ENCODE assay signal across 10 mouse cellular contexts in the genomic region with DNA sequence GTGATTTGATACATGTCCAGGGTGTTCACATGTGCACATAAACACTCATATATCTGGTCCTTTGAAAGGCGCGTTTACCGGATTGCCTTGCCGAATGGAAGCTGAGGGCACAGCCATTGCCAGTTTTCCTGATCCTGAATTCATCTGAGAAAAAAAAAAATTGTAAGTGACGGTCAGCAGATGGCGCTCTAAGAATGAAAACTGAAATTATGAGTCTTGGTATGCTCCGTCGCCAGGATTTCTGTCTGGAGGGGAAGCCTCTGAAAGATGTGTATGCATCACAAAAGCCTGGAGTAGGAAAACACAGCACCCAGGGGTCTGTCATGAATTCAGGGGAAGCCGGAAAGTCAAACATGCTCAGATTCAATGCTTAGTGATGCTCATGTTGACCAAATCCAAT.
DNase-seq lines count a peak whose midpoint lies in the region; ATAC-seq and TF ChIP-seq lines count a peak whose summit lies in the region.
"Had no signal": no experiment of that assay in that cellular context is flagged by ENCODE, and none has a peak within 500 bp of the region (broad histone marks: within the 10 kb centered on the region; RNA-seq: fewer than 3 reads in every experiment).

No protein-coding gene starts in this region.

- no peak for TF ChIP-seq POLR2A in thymus, adult 2 months (IDR thresholded peaks at IDR 0.05; ENCODE audit: control insufficient read depth, extremely low read depth, insufficient read depth, low read length, poor library complexity)

- 24% methylated on average over 9 of the region's 9 CpGs for WGBS in forebrain, embryonic 10.5 days
- 20% methylated on average over 9 of the region's 9 CpGs for WGBS in forebrain, embryonic 12.5 days
- 12% methylated on average over 9 of the region's 9 CpGs for WGBS in thymus, adult 2 months
- WGBS in midbrain, embryonic 10.5 days = 20% methylated on average over 9 of the region's 9 CpGs

- no peak for ATAC-seq in forebrain, embryonic 12.5 days (ENCODE audit: low FRiP score)

- H3K27me3 ChIP-seq in forebrain, embryonic 10.5 days (ENCODE audit: poor library complexity, severe bottlenecking) = no peaks in the 10 kb centered on the region
- peaks cover 10% of the 10 kb centered on the region; the same call in 1 of the 2 replicates for H3K27me3 ChIP-seq in forebrain, embryonic 12.5 days
- no peaks in the 10 kb centered on the region for H3K27me3 ChIP-seq in thymus, adult 2 months (ENCODE audit: control insufficient read depth, insufficient read depth, low read length)
- H3K27me3 ChIP-seq in midbrain, embryonic 10.5 days (ENCODE audit: low read depth, poor library complexity, severe bottlenecking) = no peaks in the 10 kb centered on the region

- H3K9ac ChIP-seq in forebrain, embryonic 12.5 days = no peak overlapping the region

- no peaks in the 10 kb centered on the region for H3K36me3 ChIP-seq in forebrain, embryonic 10.5 days (replicated peaks)
- H3K36me3 ChIP-seq in forebrain, embryonic 12.5 days (replicated peaks) = no peaks in the 10 kb centered on the region
- no peaks in the 10 kb centered on the region for H3K36me3 ChIP-seq in thymus, adult 2 months (ENCODE audit: control insufficient read depth, insufficient read depth, low read length)
- no peaks in the 10 kb centered on the region for H3K36me3 ChIP-seq in midbrain, embryonic 10.5 days
- H3K36me3 ChIP-seq: G1E had no signal

- DNase-seq in forebrain, embryonic 10.5 days (ENCODE audit: extremely low spot score, low spot score) = peak; percentile 38
- DNase-seq in thymus, adult 2 months = peak; percentile 22
- DNase-seq in thymus, adult 18-20 months = no peak
- peak; percentile 57 for DNase-seq in embryo, embryonic 9.5 days (ENCODE audit: extremely low spot score)
- DNase-seq in layer of hippocampus, adult 2 months (ENCODE audit: low spot score in 2 of 2) = peak; percentile 58 to 65
- DNase-seq in midbrain, embryonic 10.5 days (ENCODE audit: low spot score) = peak; percentile 55
- peak; percentile 49 for DNase-seq in thymus, postnatal 4 days

- no peaks in the 10 kb centered on the region for H3K4me1 ChIP-seq in forebrain, embryonic 10.5 days
- no peaks in the 10 kb centered on the region for H3K4me1 ChIP-seq in forebrain, embryonic 12.5 days
- peaks cover 9% of the 10 kb centered on the region for H3K4me1 ChIP-seq in thymus, adult 2 months (replicated peaks; ENCODE audit: control insufficient read depth, insufficient read depth, low read length)
- no peaks in the 10 kb centered on the region for H3K4me1 ChIP-seq in midbrain, embryonic 10.5 days

- no peaks in the 10 kb centered on the region for H3K9me3 ChIP-seq in forebrain, embryonic 10.5 days
- H3K9me3 ChIP-seq in forebrain, embryonic 12.5 days = no peaks in the 10 kb centered on the region
- no peaks in the 10 kb centered on the region for H3K9me3 ChIP-seq in midbrain, embryonic 10.5 days (replicated peaks)

- H3K27ac ChIP-seq in forebrain, embryonic 10.5 days = no peak overlapping the region
- no peak overlapping the region for H3K27ac ChIP-seq in forebrain, embryonic 12.5 days
- no peak overlapping the region for H3K27ac ChIP-seq in thymus, adult 2 months (ENCODE audit: control insufficient read depth, insufficient read depth, low read length)
- no peak overlapping the region for H3K27ac ChIP-seq in layer of hippocampus, adult 2 months
- no peak overlapping the region for H3K27ac ChIP-seq in midbrain, embryonic 10.5 days (replicated peaks)

- H3K4me3 ChIP-seq in forebrain, embryonic 10.5 days = no peak overlapping the region
- no peak overlapping the region for H3K4me3 ChIP-seq in forebrain, embryonic 12.5 days (replicated peaks)
- no peak overlapping the region for H3K4me3 ChIP-seq in thymus, adult 2 months (ENCODE audit: control insufficient read depth, insufficient read depth, low read length)
- no peak overlapping the region for H3K4me3 ChIP-seq in layer of hippocampus, adult 2 months
- no peak overlapping the region for H3K4me3 ChIP-seq in midbrain, embryonic 10.5 days
- H3K4me3 ChIP-seq: myocyte had no signal

- TF ChIP-seq CTCF in thymus, adult 2 months (IDR thresholded peaks at IDR 0.05; ENCODE audit: borderline replicate concordance, control insufficient read depth, extremely low read depth, insufficient read depth, low read length, poor library complexity) = no peak
- TF ChIP-seq CTCF in layer of hippocampus, adult 2 months (conservative IDR thresholded peaks at IDR 0.05) = peak; percentile 84

- no peak overlapping the region for H3K4me2 ChIP-seq in forebrain, embryonic 12.5 days

Comparison
In these comparisons a context has a peak if more than half of its experiments do, and no peak if none do; other contexts are left out.
1. DNase-seq: peak in forebrain, embryonic 10.5 days (single experiment), thymus, adult 2 months (single experiment), embryo, embryonic 9.5 days (single experiment), layer of hippocampus, adult 2 months (2 of 2), midbrain, embryonic 10.5 days (single experiment) and thymus, postnatal 4 days (single experiment); none in thymus, adult 18-20 months (0 of 2).